Mouse (Mus musculus) bone marrow macrophage, adult 2 months (primary cell): Measurements from ENCODE around the gene Tgfbr3.

Source experiments
- CTCF ChIP-seq: IDR thresholded peaks from 2 replicates; pipeline ENCODE4 v1.5.1; 2012; ENCODE audit warnings: low read depth, mild to moderate bottlenecking, low read length, moderate library complexity
- POLR2A ChIP-seq: IDR thresholded peaks from 2 replicates; pipeline ENCODE4 v1.6.1; 2012; ENCODE audit warnings: mild to moderate bottlenecking, low read depth, low read length, borderline replicate concordance

- TF ChIP-seq CTCF (no peak), POLR2A (no peak)
Measured at GRCm38 (mm10) chr5:107193160-107193559, 96.3 kb downstream of the Tgfbr3 start.
